Mouse (Mus musculus): ENCODE data around the gene Mylk3. TPM values are rescaled to one million over a fixed set of nuclear protein-coding genes. Genes with fewer than 3 reads are reported as not detected.

Mylk3 gene
- total and polyA plus RNA-seq, 2 experiments from 2014 or later = 0.46 TPM; not detected in 1

DNA sequence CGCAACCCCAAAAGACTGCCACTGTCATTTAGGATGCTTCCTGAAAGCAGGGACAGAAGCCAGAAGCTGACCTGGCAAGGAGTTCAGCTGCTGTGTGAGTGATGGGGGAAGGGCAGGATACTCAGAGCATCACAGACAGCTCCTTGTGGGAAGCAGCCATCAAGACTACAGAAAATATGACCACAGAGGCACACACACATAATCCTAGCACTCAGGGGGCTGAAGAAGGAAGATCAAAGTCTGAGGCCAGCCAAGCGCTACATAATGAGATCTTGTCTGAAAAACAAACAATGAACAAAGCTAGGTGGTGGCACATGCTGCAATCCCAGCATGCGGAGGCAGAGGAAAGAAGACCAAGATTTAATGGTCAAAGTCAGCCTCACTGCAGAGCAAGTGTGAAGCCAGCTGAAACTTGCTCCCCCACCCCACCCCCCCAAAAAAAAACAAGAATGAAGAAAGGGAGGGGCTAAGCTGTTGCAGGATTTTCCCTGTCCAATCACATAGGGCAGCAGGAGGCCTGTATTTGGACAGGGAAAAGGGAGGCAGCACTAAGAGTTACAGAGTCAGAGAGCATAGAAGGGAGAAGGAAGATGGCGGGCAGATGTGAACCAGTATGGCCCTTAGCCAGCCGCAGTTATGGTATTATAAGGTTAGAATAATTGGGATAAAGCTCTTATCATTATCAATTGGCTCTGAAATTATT is 46.1 kb downstream of the Mylk3 start:
- Histone ChIP-seq H3K9ac (replicated peaks; ENCODE audit: low read length, poor library complexity, severe bottlenecking) (no peak overlapping the region), H3K4me2 (ENCODE audit: low read depth, low read length, poor library complexity, severe bottlenecking) (no peak overlapping the region), H3K27me3 (ENCODE audit: insufficient read depth, low read length) (no peaks in the 10 kb centered on the region), H3K27ac (ENCODE audit: low read depth, low read length) (no peak overlapping the region), H3K4me1 (ENCODE audit: insufficient read depth, low read length) (no peaks in the 10 kb centered on the region), H3K4me3 (ENCODE audit: low read depth, low read length) (no peak overlapping the region), H3K36me3 (ENCODE audit: insufficient read depth, low read length) (no peaks in the 10 kb centered on the region), H3K9me3 (ENCODE audit: low read length) (no peaks in the 10 kb centered on the region)
- 59% methylated on average over 5 of the region's 5 CpGs for WGBS
- TF ChIP-seq CTCF (IDR thresholded peaks at IDR 0.05) = no peak
- ATAC-seq (ENCODE audit: low FRiP score) (no peak), DNase-seq (ENCODE audit: low spot score) (peak; percentile 12)

DNA sequence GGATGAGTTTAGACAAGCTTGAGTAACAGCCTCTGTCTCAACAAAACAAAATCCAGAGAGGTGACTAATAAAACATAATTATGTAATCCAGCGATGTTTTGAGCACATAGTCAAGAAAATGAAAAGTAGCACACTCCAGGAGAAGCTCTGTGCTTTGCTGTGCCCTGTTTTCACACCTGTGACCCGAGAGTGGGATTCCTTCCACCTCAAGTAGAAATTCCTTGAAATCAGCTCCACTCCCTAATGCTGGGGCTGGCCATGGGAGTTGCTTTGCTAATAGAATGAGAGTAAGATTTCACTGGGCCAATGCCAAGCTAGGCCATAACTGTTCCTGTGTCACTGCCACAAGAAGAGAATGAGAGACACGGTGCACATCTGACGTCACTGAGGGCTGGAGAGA is 48.5 kb downstream of the Mylk3 start:
- ATAC-seq (ENCODE audit: low FRiP score) = no peak
- H3K27ac ChIP-seq (ENCODE audit: low read depth, low read length) = no peak overlapping the region
- DNase-seq (ENCODE audit: low spot score) = no peak
- TF ChIP-seq CTCF (IDR thresholded peaks at IDR 0.05) = no peak
- H3K27me3 ChIP-seq (ENCODE audit: insufficient read depth, low read length) = no peaks in the 10 kb centered on the region
- H3K4me1 ChIP-seq (ENCODE audit: insufficient read depth, low read length) = no peaks in the 10 kb centered on the region
- H3K9ac ChIP-seq (replicated peaks; ENCODE audit: low read length, poor library complexity, severe bottlenecking) = no peak overlapping the region
- no peaks in the 10 kb centered on the region for H3K9me3 ChIP-seq (ENCODE audit: low read length)
- WGBS = 86% methylated on average over 4 of the region's 4 CpGs
- no peak overlapping the region for H3K4me2 ChIP-seq (ENCODE audit: low read depth, low read length, poor library complexity, severe bottlenecking)
- H3K4me3 ChIP-seq (ENCODE audit: low read depth, low read length) = no peak overlapping the region
- no peaks in the 10 kb centered on the region for H3K36me3 ChIP-seq (ENCODE audit: insufficient read depth, low read length)

DNA sequence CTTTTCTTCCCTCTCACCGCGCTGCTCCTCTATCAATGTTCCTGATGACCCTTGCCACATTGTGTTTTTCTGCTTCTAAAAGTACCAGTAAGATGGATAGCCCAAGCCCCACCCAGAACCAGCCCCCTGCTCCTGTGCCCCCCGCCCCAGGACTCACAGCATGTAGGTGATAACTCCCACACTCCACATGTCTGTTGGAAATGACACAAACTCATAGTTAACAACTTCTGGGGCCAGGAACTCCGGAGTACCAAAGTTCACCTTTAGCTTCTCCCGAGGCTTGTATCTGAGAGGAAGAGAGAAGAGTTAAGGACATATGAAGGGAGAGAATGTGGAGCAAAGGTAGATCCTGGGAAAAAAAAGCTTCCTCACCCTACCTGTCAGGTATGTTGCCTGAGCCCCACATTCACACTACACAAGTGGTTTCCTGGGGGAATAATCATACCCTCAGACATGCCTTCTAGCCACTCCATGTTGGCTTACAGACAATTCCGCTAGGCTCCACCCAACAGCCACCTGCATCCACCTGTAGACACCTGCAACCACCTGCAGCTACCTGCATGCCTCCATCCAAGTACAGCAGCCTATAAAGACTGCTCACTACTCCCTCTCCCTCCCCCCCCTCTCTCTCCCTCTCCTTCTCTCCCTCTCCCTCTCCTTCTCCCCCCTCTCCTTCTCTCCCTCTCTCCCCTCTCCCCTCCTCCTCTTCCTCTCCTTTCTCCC is 49.8 kb downstream of the Mylk3 start:
- Histone ChIP-seq H3K36me3 (ENCODE audit: insufficient read depth, low read length) (no peaks in the 10 kb centered on the region), H3K4me2 (ENCODE audit: low read depth, low read length, poor library complexity, severe bottlenecking) (no peak overlapping the region), H3K4me1 (ENCODE audit: insufficient read depth, low read length) (no peaks in the 10 kb centered on the region), H3K9me3 (ENCODE audit: low read length) (no peaks in the 10 kb centered on the region), H3K9ac (replicated peaks; ENCODE audit: low read length, poor library complexity, severe bottlenecking) (no peak overlapping the region), H3K27ac (ENCODE audit: low read depth, low read length) (no peak overlapping the region), H3K27me3 (ENCODE audit: insufficient read depth, low read length) (no peaks in the 10 kb centered on the region), H3K4me3 (ENCODE audit: low read depth, low read length) (no peak overlapping the region)
- DNase-seq (ENCODE audit: low spot score) (no peak), ATAC-seq (ENCODE audit: low FRiP score) (no peak)
- TF ChIP-seq CTCF (IDR thresholded peaks at IDR 0.05) = no peak
- 86% methylated on average over 6 of the region's 6 CpGs for WGBS

DNA sequence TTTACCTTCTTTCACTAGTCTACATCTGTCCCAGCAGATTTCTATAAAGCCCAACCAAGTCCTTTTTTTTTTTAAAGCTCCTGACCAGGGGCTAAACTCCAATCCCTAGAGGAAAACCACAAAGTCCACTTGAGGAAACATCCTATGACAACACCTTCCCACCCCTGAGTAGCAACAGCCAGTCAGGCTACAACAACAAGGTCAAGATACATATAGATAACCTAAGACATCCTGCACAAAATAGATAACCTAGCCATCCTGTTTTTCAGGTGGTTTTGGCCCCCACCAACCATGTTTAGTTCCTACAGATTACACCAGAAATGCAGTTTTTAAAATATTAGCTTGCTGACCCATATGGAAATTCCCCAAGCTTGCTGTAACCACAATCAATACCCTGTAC is 51.0 kb downstream of the Mylk3 start:
- no peaks in the 10 kb centered on the region for H3K4me1 ChIP-seq (ENCODE audit: insufficient read depth, low read length)
- DNase-seq (ENCODE audit: low spot score) (no peak), ATAC-seq (ENCODE audit: low FRiP score) (no peak)
- no peak for TF ChIP-seq CTCF (IDR thresholded peaks at IDR 0.05)
- no peak overlapping the region for H3K9ac ChIP-seq (replicated peaks; ENCODE audit: low read length, poor library complexity, severe bottlenecking)
- no peaks in the 10 kb centered on the region for H3K9me3 ChIP-seq (ENCODE audit: low read length)
- H3K27me3 ChIP-seq (ENCODE audit: insufficient read depth, low read length) = no peaks in the 10 kb centered on the region
- H3K36me3 ChIP-seq (ENCODE audit: insufficient read depth, low read length) = no peaks in the 10 kb centered on the region
- no peak overlapping the region for H3K4me3 ChIP-seq (ENCODE audit: low read depth, low read length)
- no peak overlapping the region for H3K4me2 ChIP-seq (ENCODE audit: low read depth, low read length, poor library complexity, severe bottlenecking)
- no peak overlapping the region for H3K27ac ChIP-seq (ENCODE audit: low read depth, low read length)

DNA sequence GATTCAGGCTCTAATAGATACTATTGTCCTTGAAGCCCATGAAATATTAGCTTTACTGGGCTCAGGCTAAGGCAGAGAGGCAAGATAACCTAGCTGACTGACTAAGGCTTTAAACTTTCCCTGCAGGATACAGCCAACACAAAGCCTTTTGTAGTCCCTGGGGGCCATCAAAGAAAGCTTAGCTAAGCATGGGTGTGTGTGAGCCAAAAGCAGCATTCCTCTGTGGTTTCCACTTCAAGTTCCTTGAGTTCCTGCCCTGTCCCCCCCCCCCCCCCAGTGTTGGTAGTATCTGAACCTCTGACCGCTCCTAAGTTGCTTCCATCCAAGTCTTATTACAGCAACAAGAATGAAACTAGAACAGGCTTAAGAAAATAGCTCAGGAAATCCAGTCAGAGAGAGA is 56.6 kb downstream of the Mylk3 start:
- Histone ChIP-seq H3K4me3 (ENCODE audit: low read depth, low read length) (no peak overlapping the region), H3K27me3 (ENCODE audit: insufficient read depth, low read length) (no peaks in the 10 kb centered on the region), H3K9me3 (ENCODE audit: low read length) (no peaks in the 10 kb centered on the region), H3K9ac (replicated peaks; ENCODE audit: low read length, poor library complexity, severe bottlenecking) (no peak overlapping the region), H3K4me1 (ENCODE audit: insufficient read depth, low read length) (no peaks in the 10 kb centered on the region), H3K27ac (ENCODE audit: low read depth, low read length) (no peak overlapping the region), H3K4me2 (ENCODE audit: low read depth, low read length, poor library complexity, severe bottlenecking) (no peak overlapping the region), H3K36me3 (ENCODE audit: insufficient read depth, low read length) (no peaks in the 10 kb centered on the region)
- no peak for TF ChIP-seq CTCF (IDR thresholded peaks at IDR 0.05)
- ATAC-seq (ENCODE audit: low FRiP score) (no peak), DNase-seq (ENCODE audit: low spot score) (no peak)
- WGBS = 75% methylated on average over 1 of the region's 1 CpGs

DNA sequence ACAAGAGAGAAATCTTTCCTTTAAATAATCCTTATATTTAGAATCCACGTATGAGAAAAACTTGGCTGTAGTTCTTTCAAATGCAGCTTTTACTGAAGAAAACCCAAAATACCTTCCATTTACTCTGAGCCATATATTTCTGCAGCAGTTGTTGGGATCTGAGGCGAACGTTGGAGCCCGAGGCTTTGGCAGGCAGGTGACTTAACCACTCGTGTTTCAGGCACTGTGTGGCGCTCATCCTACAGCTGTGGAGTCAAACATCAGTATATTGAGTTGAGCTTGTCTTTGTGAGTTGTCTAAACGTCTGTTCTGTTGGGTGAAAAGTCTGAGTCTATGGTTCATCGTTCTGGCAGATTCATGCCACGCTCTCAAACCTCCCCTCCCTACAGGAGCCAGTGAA is 59.1 kb downstream of the Mylk3 start:
- Histone ChIP-seq H3K4me3 (ENCODE audit: low read depth, low read length) (no peak overlapping the region), H3K27ac (ENCODE audit: low read depth, low read length) (no peak overlapping the region), H3K27me3 (ENCODE audit: insufficient read depth, low read length) (no peaks in the 10 kb centered on the region), H3K9me3 (ENCODE audit: low read length) (no peaks in the 10 kb centered on the region), H3K9ac (replicated peaks; ENCODE audit: low read length, poor library complexity, severe bottlenecking) (no peak overlapping the region), H3K4me2 (ENCODE audit: low read depth, low read length, poor library complexity, severe bottlenecking) (no peak overlapping the region), H3K36me3 (ENCODE audit: insufficient read depth, low read length) (no peaks in the 10 kb centered on the region), H3K4me1 (ENCODE audit: insufficient read depth, low read length) (no peaks in the 10 kb centered on the region)
- DNase-seq (ENCODE audit: low spot score) (no peak), ATAC-seq (ENCODE audit: low FRiP score) (no peak)
- TF ChIP-seq CTCF (IDR thresholded peaks at IDR 0.05) = no peak
- WGBS = 83% methylated on average over 9 of the region's 9 CpGs
